Mouse (Mus musculus) ovary, postnatal 14 days (tissue): ENCODE data around the gene Htr1f.
"Not testable (repeated sequence)": the region's sequence is repeated elsewhere in the genome, so short reads cannot be mapped to it uniquely, and the experiment has no call there.

Experiments
- DNase-seq: peaks from one replicate; pipeline ENCODE4 v3.0.0; 2022; ENCODE audit warnings: low spot score

Gene Htr1f

GRCm38 (mm10) chr16:65105184-65105931, at the start of gene Htr1f:
Htr1f (minus strand) TSS chr16:65105854.
- DNase-seq: no peak

- DNase-seq: no peak
These were observed 34.1 kb upstream of the Htr1f start for GRCm38 (mm10) chr16:65139771-65140170.

- DNase-seq: no peak
These were observed 23.7 kb upstream of the Htr1f start for GRCm38 (mm10) chr16:65129391-65129790.

- no peak for DNase-seq
These were observed 22.2 kb upstream of the Htr1f start for GRCm38 (mm10) chr16:65127846-65128245.

- DNase-seq: no peak
These were observed 6.6 kb upstream of the Htr1f start for GRCm38 (mm10) chr16:65112221-65112620.

- no peak for DNase-seq
These were observed 12.1 kb downstream of the Htr1f start for GRCm38 (mm10) chr16:65093552-65093951.

- no peak for DNase-seq
These were observed 22.2 kb downstream of the Htr1f start for GRCm38 (mm10) chr16:65083475-65083874.

GRCm38 (mm10) chr16:65069867-65070266, 35.8 kb downstream of the Htr1f start:
- DNase-seq: no peak

- no peak for DNase-seq
These were observed 39.4 kb downstream of the Htr1f start for GRCm38 (mm10) chr16:65066264-65066663.

- not testable (repeated sequence) for DNase-seq
These were observed 67.8 kb downstream of the Htr1f start for GRCm38 (mm10) chr16:65037660-65038425.

- no peak for DNase-seq
These were observed 76.0 kb downstream of the Htr1f start for GRCm38 (mm10) chr16:65029675-65030074.

- DNase-seq: no peak
These were observed 83.3 kb downstream of the Htr1f start for GRCm38 (mm10) chr16:65022364-65022763.

- DNase-seq: no peak
These were observed 86.9 kb downstream of the Htr1f start for GRCm38 (mm10) chr16:65018710-65019109.

GRCm38 (mm10) chr16:65018134-65018533, 87.5 kb downstream of the Htr1f start:
- DNase-seq: no peak

- DNase-seq: no peak
These were observed 88.1 kb downstream of the Htr1f start for GRCm38 (mm10) chr16:65017566-65017965.

GRCm38 (mm10) chr16:65015241-65015640, 90.4 kb downstream of the Htr1f start:
- DNase-seq: no peak

- no peak for DNase-seq
These were observed 103.4 kb downstream of the Htr1f start for GRCm38 (mm10) chr16:65001993-65002821.

GRCm38 (mm10) chr16:64989279-64989800, 116.3 kb downstream of the Htr1f start:
- DNase-seq: no peak

GRCm38 (mm10) chr16:64987564-64987963, 118.1 kb downstream of the Htr1f start:
- DNase-seq: no peak

- DNase-seq: no peak
These were observed 118.6 kb downstream of the Htr1f start for GRCm38 (mm10) chr16:64987049-64987448.

GRCm38 (mm10) chr16:64974636-64975035, 131.0 kb downstream of the Htr1f start:
- DNase-seq: no peak
